Mouse (Mus musculus): ENCODE measurements around the gene Kcnip4. TPM values are rescaled to one million over a fixed set of nuclear protein-coding genes. Genes with fewer than 3 reads are reported as not detected.

Gene Kcnip4
- polyA plus RNA-seq, 2 experiments from 2014 or later: not detected

DNA sequence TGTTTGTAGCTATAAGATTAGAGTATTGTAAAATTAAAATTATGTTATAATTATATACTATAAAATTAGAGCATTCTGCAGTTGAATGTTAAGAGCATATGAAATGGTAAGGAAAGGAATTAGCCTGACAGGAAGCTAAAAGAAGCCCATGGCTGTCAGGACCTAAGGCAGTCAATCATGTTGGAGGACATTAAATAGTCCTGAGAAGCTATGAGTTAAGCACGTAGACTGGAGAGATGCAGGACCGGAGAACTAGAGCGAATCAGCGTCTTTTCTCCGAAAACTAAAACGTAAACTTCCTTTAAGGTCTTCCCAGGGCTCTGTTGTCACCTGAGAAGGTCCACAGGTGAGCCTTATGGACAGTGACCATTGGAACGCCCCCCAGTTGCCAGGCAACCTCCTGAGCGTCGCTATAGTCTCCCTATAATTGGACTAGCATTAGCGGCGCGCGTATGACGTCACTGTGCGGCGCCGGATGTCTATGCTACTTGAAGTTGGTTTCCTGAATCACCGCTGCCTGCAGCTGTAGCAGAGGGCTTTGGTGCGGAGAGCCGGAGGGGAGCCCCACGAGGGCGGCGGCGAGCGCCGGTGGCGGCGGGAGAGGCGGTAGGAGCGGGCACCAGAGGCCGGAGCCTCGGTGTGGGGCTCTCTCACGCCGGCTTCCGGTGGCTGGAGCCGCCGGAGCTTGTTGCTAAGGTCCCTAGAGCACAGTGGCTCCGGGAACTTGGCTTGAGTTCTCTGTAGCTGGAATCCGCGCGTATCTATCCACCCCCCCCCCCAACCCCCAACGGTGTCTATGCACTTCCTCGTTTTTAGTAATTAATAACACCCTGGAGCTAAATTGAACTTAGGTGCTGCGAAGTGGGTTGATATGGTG is 1152.6 kb downstream of the Kcnip4 start:
- peak; percentile 98 for ATAC-seq

DNA sequence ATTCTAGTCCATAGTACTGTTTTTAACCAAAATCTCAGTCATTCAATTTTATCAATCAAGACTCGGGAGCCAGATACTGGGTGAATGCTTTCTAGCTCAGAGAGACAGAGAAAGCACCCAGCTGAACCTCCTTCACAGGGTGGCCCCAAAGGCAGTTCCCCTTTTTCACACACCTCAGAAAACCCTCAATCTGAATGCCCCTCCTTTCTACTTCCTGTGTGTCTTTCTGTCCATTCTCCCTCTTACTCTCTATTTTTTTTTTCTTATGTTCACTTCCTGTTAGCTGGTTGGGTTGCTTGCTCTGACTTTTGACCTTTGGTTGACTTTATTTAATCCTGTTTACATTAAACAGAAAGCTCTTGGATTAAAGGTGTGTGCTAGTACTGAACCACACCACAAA is 1175.4 kb downstream of the Kcnip4 start:
- no peak for ATAC-seq

DNA sequence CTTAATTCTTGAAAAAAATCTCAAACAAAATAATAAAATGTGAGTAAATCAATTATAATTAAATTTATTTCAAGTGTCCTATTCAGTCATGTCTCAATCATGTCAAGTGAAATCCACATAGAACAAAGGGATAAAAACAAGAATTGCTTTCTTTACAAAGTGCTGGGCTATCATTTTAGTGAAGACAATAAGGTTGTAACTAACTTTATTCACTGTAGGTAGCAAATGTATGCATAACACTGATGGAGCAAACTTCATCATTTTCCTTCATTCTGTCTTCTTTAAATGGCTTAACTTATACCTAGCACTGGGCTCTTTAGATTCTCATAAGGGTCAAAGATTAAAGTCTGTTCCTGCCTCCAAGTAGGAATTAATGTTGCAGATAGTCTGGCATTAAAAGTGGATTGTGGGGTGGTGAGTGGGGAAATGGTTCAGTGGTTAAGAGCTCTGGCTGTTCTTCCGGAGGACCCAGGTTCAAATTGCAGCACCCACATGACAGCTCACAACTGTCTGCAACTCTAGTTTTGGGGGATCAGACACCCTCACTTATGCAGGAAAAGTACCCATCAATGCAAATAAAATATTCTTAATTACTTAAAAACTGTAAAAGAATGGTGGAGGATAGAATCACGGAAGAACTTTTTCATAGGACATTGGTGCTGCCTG is 1178.6 kb downstream of the Kcnip4 start:
- no peak for ATAC-seq

DNA sequence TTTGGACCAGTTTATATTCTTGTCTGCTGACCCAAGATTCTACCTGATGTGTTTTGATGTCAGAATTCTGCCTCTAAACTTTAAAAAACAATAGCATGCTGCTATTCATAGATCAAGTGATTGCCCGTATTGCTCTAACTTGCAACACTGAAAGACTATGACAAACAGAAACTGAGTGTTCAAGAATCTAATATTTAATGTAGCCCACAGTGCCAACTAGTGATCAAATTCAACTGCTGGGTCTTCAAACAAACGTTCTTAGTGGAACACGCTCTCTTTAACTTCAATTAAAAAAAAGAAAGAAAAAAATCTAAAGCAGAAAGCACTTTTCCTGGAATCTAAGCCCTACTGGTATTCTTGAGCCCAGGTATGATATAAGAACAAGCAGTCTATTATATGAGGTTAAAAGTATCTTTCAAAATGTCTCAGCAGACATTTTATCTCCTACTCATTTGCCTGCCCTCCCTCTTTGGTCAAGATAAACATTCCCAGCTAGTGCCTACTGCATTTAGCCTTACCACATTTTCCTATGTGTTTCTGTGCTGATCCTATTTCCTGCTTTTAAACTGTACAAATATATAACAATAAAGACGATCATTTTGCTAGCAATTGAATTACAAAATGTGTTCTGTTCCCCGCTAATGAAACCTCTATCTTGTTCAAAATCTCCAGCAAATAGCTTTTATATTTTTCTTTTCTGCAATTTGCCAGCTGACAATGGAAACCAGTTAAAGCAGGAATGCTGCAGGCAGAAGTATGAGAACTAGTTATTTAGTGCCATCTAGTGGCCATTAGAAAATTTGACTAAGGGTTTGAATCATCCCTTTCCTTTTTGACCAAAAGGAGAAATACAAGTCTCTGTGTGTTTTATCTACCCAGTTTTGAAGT is 1179.4 kb downstream of the Kcnip4 start:
- peak; percentile 45 for ATAC-seq

DNA sequence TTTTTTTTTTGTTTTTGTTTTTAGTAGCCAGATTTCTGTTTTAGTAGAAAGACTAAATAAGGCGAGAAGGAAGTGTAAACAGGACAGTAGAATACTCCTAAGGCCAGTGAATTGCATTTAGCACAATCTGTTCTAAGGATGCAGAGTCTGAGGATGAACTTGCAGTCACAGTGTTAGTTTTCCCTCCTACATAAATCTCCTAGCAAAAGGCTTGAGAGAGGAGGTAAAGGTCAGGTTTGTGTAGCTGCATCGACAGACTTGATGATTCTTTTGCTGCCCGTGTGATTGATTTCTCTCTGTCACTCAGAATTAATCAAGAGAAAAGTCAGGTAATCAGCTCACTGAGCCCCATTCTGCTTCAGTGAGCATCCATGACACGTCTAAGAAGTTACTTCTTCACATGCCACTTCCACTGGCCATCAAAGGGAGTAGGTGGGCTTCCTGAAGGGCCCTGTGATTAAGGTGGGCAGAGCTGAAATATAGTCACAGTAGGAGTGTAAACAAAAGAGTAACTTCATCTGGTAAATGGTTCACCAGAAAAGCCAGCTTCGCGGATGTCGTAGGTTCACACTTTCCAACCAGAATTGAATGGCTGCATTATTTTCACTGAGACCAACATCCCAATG is 1183.8 kb downstream of the Kcnip4 start:
- ATAC-seq: no peak

Data from CD4-positive, CD25-positive, alpha-beta regulatory T cell, adult 4 months (primary cell).